Mouse (Mus musculus): Measurements from ENCODE around the gene Myo16. TPM values are rescaled to one million over a fixed set of nuclear protein-coding genes. Genes with fewer than 3 reads are reported as not detected.

Gene Myo16
- polyA plus RNA-seq, 1 experiment from 2014 or later = 0.68 TPM

GRCm38 (mm10) chr8:10303992-10304391, 150.3 kb downstream of the Myo16 start:
- no peak for DNase-seq (ENCODE audit: low spot score)

DNA sequence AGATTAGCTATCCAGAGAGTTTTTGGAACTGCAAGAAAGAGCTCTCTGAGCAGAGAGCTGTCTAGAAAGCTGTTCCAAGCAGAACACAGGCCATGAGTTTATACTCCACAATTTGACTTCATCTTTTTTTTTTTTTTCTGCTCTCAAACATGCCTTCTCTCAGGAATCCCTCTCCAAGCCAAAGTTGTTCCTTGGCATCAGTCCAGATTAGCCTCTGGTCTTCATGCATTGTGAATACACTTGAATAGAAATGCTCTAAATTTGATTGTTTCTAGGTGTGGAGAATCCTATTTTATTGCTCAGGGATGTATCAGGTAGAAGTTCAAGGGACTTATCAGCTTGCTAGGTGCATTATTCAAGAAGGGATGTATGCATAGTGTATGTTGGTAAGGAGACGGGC, 151.0 kb downstream of the Myo16 start:
- no peak for DNase-seq (ENCODE audit: low spot score)

DNA sequence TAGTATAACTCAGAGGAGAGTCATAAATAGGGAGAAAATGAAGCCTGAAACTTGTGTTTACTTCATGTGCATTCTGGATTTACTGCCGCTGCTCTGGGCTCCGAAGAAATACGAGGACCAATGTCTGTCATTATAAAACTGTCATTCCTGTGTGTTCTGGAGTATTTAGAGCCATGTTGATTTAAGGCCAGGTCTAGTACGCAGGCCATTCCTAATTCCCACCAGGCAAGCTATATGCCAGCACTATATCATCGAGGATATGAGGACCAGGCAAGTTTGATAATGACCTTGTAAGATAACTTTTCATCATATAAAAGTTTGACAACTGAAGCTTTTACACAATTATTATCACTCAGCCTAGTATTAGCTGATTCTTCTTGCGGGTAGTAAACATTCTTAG, 153.6 kb downstream of the Myo16 start:
- DNase-seq (ENCODE audit: low spot score) = no peak

DNA sequence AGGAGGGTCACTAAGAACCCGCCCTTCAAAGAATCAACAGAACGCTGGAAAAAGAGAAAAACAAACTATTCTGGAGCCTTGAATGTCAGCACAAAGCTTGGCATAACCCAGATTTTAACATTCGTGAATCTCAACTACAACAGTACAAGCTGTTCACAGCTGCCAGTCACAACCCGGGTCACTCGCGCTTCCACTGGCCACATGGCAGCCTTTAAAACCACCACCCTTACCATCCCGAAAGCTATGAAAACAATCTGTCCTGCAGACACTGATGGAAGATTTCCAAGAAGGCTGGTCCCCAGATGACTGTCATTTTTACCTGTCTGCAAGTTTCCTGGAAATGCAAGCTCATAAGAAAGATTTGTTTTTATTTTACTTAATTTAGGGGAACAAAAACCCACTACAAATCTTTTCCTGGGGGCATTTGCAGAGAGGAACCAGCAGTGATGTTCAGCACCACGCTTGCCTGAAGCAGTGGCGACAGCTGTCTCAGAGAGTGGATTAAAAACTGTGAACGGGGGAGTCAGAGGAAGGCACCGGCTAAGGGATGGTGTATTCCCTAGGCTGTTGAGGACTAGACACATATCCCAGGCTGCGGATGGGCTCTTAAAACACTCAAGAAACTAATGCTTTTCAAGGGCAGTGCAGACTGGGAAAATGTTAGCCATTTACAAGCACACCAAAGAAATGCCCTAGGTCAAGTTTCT, 154.2 kb downstream of the Myo16 start:
- no peak for DNase-seq (ENCODE audit: low spot score)

DNA sequence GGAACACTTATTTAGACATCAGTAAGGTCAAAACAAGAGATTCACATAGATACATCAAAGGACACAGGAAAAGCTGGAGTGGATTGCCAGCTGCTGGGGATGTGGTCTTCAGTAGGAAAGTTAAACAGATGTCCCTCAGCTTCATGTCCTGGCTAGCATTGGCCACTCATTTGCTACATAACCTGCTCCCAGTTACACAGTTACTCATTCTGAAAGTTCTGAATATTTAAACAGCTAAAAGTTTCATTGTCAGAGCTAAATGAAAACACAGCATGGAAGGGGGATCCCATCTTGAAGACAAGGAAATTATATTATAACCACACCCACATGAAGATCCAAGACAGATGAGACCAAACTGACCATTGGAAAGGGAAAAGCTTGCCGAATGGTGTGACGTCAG, 156.8 kb downstream of the Myo16 start:
- DNase-seq (ENCODE audit: low spot score) = no peak

- DNase-seq (ENCODE audit: low spot score) = no peak
Observed at GRCm38 (mm10) chr8:10312316-10312715, 158.6 kb downstream of the Myo16 start.

- no peak for DNase-seq (ENCODE audit: low spot score)
Observed at GRCm38 (mm10) chr8:10316201-10316600, 162.5 kb downstream of the Myo16 start.

GRCm38 (mm10) chr8:10318103-10318502, 164.4 kb downstream of the Myo16 start:
- no peak for DNase-seq (ENCODE audit: low spot score)

DNA sequence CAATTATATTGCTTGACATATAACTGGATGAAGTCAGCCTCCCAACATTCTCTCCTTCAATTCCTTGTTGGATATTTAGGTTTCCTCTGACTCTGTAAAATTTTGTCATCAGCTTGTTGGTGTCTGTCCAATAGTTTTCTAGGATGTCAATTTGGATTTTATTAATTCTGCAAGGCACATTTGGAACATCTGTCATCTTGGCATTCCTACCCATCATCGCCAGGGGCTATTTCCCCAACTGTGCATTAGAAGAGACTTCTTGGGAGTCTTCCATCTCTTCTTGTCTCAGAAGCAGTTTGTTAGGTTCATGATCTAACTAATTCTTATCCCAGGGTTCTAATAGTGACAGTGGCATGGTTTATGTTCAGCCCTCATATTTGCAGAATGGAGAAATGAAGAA, 196.7 kb downstream of the Myo16 start:
- DNase-seq (ENCODE audit: low spot score) = no peak

DNA sequence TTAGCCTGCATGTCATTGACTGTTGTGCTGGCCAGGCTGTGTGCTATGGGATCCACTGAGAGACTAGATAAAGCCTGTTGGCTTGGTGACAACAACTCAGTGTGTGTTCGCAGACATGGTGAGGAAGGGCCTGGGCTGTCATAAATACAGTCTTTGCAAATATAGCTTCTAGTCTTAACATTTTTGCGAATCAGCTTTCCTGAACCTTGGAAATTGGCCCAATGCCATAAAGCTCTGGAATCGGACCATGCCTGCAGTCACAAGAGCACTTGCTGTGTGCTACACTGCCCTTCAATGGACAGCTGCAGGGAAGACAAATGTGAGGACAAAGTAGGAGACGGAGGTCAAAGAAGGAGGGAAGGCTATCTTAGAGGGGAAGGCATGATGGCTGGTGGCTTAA, 205.0 kb downstream of the Myo16 start:
- no peak for DNase-seq (ENCODE audit: low spot score)

GRCm38 (mm10) chr8:10362949-10363348, 209.2 kb downstream of the Myo16 start:
- no peak for DNase-seq (ENCODE audit: low spot score)

GRCm38 (mm10) chr8:10363654-10364406, 210.1 kb downstream of the Myo16 start:
- no peak for DNase-seq (ENCODE audit: low spot score)

- no peak for DNase-seq (ENCODE audit: low spot score)
Observed at GRCm38 (mm10) chr8:10366141-10366540, 212.4 kb downstream of the Myo16 start.

DNA sequence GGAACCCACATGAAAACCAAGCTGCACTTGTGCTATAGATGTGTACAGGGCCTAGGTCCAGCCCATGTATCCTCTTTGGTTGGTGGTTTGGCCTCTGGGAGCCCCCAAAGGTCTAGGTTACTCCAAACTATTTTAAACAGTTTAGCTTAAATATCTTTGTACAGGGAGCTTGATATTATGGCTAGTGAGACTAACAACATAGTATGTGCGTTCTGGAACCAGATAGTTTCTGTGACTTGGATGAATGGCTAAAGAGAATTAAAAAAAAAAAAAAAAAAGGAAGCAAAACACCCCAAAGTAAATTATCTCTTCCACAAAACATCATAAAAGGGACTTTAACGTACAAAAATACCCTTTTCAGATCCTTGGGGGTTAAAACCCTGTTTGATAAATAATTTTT, 218.9 kb downstream of the Myo16 start:
- DNase-seq (ENCODE audit: low spot score) = no peak

DNA sequence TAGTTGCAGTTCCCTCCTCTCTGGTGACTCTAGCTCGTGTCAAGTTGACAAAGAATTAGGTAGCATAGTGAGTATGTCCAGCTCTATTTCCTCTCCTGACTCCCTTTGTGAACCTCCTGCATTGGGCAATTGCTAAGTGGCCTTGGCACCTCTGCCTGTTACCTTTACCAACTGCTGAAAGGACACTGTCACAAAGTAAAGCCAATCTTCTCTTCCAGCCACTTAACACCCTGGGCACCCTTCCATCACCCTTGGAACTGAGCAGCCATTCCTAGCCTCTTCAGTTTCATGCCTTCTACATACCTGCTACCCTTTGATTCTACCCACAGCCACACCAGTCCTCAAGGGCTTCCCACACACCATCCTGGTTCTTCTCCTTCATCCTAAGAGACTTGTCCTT, 233.4 kb downstream of the Myo16 start:
- DNase-seq (ENCODE audit: low spot score) = no peak

- DNase-seq (ENCODE audit: low spot score) = no peak
Observed at GRCm38 (mm10) chr8:10391096-10391683, 237.5 kb downstream of the Myo16 start.

- DNase-seq (ENCODE audit: low spot score) = no peak
Observed at GRCm38 (mm10) chr8:10391913-10392312, 238.2 kb downstream of the Myo16 start.

- DNase-seq (ENCODE audit: low spot score) = no peak
Observed at GRCm38 (mm10) chr8:10394506-10394905, 240.8 kb downstream of the Myo16 start.

- DNase-seq (ENCODE audit: low spot score) = no peak
Observed at GRCm38 (mm10) chr8:10395146-10395545, 241.4 kb downstream of the Myo16 start.

DNA sequence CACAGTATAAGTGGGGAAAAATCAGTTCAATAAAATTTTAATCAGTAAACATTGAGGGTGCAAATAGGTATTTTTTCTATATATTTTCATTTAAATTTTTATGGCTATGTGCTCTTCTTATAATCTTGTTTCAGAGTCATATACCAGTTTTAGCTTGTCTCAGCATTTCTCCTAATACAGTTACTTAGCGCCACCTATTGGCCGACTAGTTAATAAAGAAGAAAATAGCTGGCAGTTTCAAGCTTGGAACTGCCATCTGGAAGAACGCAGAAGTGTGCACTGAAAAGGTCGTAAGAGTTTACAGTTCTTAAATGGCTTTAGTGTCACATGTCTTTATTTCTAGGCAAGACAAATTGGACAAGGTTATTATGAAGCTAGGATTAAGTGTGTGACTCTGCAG, 248.9 kb downstream of the Myo16 start:
- DNase-seq (ENCODE audit: low spot score) = peak; percentile 57

GRCm38 (mm10) chr8:10405469-10405868, 251.8 kb downstream of the Myo16 start:
- DNase-seq (ENCODE audit: low spot score) = peak; percentile 44

DNA sequence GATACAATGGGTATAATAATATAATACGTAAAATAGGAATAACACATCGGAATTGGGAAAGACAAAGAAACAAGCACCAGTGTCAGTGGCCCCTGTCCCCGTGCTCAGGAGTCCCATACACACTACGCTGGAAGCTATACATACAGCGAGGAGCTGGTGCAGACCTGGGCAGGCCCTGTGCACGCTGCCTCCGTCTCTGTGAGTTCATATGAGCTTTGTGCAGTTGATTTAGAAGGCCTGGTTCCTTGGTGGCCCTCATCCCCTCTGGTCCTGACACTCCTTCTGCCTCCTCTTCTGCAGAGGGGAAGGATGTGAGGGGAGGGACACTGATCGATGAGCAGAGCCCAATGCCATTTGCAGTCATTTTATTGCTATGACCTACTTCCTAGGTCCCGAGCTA, 255.3 kb downstream of the Myo16 start:
- no peak for DNase-seq (ENCODE audit: low spot score)

- DNase-seq (ENCODE audit: low spot score) = no peak
Observed at GRCm38 (mm10) chr8:10411511-10411910, 257.8 kb downstream of the Myo16 start.

Data from thymus, postnatal 0 days (tissue).